Mouse (Mus musculus): ENCODE results near the gene Mpzl3.

Mpzl3 gene

DNA sequence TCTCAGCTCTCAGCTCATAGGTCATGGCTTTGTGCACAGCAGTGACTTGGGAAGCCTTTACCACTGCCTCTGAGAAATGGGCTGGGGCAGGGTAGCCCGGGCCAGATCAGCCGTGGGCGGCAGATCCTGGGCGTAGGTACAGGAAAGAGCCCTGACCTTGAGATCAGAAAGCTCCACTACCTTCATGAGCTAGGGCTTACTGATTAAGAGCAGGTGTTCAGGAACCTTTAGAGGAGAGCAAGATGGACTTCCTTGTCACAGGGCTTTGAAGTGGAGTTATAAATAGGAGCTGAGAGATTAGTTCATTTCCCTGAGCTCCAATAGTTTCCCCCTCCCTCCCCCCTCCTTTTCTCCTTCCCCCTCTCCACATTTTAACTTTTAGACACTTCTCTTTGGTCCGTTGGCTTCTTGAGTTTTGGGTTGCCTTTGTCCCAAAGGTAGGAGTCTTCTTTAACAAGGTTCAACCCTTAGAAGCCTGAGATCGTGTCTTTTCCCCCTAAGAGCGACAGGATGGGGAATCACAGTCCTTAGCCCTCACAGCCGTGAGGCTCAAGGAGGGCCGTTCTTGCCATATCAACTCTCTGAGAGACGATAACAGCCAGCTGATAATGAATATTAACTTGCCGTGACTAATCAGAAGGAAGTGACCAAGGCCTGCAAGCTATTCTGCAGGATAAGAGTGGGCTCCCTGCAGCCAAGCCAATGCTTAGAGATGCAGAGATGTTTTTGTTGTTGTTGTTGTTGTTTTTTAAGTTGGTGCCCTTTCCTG, 48.4 kb downstream of the Mpzl3 start:
- DNase-seq (ENCODE audit: low spot score) = no peak

DNA sequence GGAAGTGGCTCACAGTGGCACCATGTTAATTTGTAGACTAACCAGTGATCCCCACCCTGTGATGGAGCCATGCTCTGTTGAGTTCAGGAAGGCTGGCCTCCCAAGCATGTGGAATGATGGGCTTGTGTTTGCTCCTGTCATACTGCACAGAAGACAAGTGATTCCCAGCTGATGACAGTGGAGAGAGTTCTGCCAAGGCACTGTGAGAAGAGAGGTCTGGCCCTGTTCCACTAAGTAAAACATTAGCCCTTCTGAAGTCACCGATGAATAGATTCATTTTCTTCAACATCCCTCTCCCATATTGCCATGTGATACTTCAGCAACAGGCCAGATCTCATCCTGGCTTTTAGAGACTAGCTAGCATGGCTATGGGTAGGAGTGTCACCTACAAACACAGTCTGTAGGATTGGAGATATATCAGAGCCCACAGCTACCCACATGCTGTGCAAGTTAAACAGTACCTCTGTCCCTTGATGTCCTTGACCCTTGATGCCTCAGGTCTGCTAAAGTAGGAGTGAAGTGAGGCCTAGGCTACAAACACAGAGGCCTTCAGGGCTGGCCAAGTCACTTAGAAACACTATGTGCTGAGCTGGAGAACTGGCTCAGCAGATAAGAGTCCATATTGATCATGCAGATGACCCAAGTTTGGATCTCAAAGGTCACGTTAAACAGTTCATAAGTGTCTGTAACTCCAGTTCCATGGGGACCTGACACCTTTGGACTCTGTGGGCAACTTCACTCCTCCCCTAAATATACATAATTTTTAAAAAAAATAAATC, 50.8 kb downstream of the Mpzl3 start:
- DNase-seq (ENCODE audit: low spot score) = no peak

DNA sequence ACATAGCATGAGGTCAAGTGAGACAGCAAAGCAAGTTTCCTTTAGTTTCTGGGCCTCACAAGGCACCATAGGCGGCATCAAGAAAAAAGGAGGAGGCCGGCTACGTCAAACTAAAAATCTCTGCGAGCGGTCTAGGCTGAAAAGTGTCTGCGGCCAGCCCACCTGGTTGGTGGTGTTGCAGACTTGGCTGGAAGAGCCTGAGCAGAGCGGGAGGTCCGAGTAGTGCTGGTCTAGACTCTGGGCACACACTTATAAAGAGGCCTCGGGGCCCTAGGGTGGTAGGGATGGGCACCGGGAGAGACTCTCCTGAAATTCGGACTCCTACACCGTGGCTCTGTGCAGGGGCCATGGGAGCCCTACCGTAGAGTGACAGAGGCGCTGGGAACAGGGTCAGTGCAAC, 60.7 kb downstream of the Mpzl3 start:
- no peak for DNase-seq (ENCODE audit: low spot score)

DNA sequence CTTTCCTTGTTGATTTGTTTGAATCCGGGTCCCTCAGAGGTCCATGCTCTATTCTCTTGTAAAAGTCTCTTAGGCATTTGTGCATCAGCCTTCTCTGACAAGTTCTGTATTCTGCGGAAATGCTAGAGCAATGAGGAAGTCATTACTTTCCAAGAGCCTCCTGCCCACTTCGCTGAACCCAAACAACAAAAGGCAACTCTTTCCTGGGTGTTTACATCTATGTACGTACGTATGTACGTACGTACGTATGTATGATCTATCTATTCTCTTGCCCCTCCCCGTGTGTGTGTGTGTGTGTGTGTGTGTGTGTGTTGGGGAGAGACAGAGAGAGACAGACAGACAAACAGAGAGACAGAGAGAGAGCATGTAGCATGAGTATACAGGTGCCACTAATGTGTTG, 61.8 kb downstream of the Mpzl3 start:
- no peak for DNase-seq (ENCODE audit: low spot score)

DNA sequence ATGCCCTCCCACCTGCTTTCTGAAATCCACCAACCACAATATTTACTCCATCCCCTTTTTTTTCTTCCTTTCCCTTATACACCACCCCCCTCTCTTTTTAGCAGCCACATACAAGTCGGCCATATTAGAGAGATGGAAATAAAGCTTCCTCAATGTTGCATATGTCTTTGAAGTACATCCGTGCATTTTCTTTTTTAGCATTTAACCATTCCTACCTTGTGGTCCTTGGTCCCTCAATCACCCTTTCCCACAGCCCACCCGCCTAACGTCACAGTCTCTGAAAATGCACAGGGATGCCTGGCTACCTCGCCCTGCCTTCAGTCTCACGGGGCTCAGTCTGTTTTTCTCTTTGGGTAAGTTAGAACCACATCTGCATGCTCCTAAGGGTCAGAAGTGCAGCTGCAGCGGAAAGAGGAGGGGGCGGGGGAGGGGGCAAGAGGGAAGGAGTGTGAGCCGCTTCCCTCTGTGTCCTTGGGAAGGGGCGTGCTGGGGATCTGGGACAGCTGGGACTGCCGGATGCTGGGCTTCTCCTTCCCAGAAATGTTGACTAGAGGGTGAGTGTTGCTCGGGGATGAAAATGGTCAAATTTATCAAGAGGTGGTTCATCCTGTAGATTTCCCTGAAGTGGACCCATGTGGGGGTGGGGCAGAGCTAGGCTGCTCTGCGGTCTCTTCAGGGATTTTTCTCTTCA, 62.9 kb downstream of the Mpzl3 start, which contains the start of gene Scn2b:
Gene Scn2b (plus strand): TSS at position 42 of the 691 bp plus-strand sequence.
- no peak for DNase-seq (ENCODE audit: low spot score)

DNA sequence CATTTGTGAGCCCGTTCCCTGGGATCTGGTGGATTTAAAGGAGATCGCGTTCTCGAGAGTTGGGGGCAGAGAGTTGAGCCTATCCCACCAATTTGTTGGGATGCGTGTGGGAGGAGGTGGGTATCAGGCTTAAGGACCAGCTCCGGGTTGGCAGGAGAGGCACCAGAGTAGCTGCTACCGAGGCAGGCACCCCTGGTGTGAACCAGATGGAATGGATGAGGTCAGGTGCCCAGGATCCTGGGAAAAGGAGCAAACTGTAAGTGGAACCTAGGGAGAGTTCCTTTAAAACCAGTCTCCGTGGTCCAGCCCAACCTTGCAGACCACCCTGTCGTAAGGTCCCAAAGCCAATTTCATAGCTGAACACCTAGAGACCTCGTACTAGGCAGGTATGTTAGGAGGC, 63.6 kb downstream of the Mpzl3 start:
- DNase-seq (ENCODE audit: low spot score) = no peak

DNA sequence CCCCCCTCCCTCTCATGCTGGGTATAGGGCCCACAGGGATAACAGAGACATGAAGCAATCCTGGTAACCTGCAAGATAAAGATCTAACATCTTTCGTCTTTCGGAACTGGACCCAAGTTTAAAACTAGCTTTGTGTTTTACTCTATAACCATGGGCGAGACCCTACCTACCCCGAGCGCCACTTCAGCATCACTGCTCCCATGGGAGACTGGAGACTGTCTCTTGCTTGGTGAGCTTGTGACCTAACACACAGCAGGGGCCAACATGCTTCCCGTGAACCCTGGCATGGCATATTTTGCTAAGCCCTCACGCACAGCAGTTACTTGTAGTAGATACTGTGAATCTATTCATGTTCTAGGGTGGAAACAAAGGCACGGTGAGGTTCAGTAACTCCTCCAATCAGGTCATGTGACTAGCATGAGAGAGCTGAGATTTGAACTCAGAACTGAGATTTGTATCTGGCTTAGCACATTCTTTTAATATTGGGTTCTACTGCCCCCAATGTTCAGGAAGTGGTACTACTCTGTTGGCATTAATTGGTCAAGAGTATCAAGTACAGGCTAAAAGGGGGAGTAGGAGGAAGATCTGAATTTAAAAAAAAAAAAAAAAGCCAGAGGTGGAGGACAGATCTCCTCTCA, 64.4 kb downstream of the Mpzl3 start:
- no peak for DNase-seq (ENCODE audit: low spot score)

DNA sequence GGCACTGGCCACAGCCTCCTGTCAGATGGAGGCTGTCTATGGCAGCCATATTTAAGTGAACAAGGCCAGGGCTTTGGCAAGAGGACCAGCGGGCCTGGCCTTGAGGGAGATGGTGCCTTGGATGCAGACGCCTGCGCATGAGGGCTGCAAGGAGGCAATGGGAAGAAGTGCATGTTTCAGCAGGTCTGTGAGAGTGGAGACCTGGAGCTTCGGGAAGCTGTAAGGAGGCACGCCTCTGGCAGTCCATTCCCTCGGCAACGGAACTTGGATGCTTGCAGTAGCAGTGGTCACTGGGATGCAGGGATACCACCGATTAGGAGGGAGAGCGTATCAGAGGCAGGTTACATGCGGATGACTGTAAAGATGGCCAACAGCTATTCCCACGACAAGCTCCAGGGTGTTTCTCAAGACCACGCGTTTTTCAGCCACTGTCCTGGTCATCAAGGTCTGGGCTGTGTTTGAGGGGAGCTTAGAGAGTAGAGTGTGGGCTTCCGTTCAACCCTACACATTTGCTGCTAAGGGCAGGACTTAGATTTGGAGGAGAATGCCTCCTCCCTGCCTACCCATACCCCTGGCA, 65.1 kb downstream of the Mpzl3 start:
- no peak for DNase-seq (ENCODE audit: low spot score)

DNA sequence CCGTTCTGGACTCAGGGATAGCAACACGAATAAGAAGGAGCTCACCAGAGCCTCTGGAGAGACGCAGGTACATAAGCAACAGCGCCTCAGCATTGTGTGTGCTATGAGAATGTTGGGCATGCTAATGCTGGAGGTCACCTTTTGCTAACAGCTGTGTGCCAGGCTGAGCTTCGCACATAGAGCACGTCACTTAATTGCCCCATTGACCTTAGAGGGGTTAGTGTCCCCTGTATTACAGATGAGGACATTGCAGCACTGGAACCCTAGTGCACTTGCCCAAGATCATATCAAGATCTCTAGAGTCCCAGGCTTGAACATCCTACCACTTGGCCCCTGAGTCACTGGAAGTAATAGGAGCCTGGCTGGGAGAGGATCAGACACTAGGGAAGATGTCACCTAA, 65.6 kb downstream of the Mpzl3 start:
- no peak for DNase-seq (ENCODE audit: low spot score)

DNA sequence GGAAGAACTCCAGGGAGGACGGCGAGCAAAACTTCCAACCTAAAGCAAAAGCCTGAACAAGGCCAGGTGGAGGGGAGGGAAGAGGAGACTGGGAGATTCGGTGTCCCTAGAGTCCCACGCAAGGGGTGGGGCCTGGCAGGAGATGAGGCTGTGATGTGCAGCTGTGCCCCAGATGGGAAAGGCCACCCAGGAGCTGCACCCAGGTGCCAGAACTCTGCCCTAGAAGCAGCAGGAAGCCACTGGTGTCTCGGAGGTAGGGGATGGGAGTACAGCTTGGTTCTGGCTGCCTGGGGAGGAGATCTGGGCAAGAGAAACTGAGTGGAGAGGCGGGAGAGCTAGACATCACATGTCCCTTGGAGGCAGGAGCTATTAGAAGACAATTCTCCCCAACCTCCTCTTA, 66.0 kb downstream of the Mpzl3 start:
- no peak for DNase-seq (ENCODE audit: low spot score)

DNA sequence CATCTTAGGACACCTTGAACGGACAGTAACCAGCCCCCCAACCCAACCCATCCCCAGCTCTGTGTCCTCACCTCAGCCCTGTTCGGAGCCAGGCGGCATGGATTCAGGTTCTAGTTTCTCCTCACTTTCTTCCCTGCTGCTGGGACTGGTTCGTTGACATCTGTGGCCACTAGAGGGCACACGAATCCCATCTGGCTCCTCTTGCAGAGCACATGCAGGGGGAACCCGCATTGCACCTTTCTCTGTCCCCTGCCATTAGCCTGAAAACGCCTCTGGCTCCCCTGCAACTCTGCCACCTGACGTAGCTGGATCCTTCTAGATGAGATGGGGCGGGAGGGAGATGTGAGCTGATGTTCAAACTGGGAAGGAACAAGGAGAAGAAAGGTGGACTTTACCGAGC, 66.8 kb downstream of the Mpzl3 start:
- DNase-seq (ENCODE audit: low spot score) = peak; percentile 22

DNA sequence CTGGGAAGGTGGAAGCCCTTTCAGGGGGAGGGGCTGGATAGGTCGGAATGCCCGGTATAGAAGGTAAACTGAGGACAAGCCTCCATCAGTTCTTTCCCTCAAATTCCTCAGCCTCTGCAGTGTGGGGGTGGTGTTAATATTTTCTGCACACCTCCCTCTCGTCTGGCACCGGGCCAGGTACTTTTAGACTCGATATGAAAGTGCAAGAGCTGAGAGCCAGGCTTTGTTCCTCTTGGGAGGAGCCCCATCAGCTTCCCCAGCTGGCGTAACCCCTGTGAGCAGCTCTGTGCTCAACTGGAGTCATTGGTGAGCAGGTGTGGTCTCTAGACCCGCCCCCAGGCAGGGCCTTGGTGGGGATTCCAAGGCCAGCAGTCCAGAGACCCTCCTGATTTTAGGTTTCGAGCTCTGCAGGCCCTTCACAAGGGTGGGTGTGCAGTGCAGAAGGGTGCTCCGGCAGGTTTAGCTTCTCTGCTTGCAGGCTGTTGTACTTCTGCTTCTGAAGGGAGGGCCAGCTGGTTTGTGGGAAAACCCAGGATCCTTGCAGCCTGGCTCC, 67.3 kb downstream of the Mpzl3 start:
- no peak for DNase-seq (ENCODE audit: low spot score)

DNA sequence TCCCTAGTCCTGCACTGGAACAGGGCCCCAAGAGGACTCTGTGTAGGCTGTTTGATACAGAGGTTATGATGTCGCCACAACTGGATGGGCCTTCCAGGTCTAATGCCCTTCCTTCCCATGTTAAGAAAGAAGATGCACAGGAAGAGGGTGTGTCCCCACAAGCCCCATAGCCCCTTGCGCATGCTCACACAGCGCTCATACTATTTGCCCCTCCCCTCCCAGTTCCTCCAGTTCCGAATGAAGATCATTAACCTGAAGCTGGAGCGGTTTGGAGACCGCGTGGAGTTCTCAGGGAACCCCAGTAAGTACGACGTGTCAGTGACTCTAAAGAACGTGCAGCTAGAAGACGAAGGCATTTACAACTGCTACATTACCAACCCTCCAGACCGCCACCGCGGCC, 70.2 kb downstream of the Mpzl3 start:
- DNase-seq (ENCODE audit: low spot score) = no peak

DNA sequence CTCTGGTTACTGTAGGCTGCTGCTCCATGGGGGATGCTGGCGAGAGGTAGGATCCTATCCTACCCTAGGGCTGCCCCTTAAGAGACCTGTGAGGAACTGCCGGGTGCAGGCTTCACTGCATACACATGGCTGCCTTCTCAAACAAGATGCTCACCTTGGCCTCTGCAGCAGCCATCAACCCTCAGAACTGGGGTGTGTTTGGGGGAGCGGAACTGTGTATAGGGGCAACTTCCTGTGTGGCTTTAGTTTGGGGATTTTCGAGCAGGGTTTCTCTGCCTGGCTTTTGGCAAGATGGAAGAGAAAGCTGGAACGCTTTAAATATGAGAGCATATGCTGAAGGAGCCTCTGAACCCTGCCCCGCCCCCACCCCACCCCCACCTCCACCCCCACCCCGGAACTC, 72.0 kb downstream of the Mpzl3 start:
- DNase-seq (ENCODE audit: low spot score) = no peak

All from urinary bladder, postnatal 10 days (tissue).